Mouse (Mus musculus) bone marrow, adult 2 months (tissue): ENCODE measurements around the gene Znhit1. TPM values are rescaled to one million over a fixed set of nuclear protein-coding genes. Genes with fewer than 3 reads are reported as not detected.
A peak's percentile ranks its signal among the peaks of the same experiment; 100 is the strongest.

Experiments
- H3K27ac ChIP-seq: fragments of 200-500 bp; 2 replicates; pipeline ENCODE4 v1.5.1; 2012; ENCODE audit warnings: low read depth, mild to moderate bottlenecking, control low read depth, inconsistent platforms, low read length; ENCODE audit not compliant: control insufficient read depth, poor library complexity, insufficient read depth
- H3K4me1 ChIP-seq: fragments of 200-500 bp; 2 replicates; pipeline ENCODE4 v1.6.1; 2011; ENCODE audit warnings: low read length; ENCODE audit not compliant: control insufficient read depth, insufficient read depth
- H3K4me3 ChIP-seq: fragments of 200-500 bp; replicated peaks from 2 replicates; pipeline ENCODE3; 2011; ENCODE audit warnings: mild to moderate bottlenecking, low read depth, low read length, control low read depth; ENCODE audit not compliant: control insufficient read depth
- CTCF ChIP-seq: fragments of 200-500 bp; IDR thresholded peaks from 2 replicates; pipeline ENCODE4 v1.5.1; 2011; ENCODE audit warnings: low read length, control low read depth; ENCODE audit not compliant: control insufficient read depth, insufficient read depth
- POLR2A ChIP-seq: fragments of 200-500 bp; IDR thresholded peaks from 2 replicates; pipeline ENCODE4 v1.6.1; 2011; ENCODE audit warnings: low read depth, mild to moderate bottlenecking, control low read depth, low read length, borderline replicate concordance; ENCODE audit not compliant: control insufficient read depth
- WGBS: fragments of 180-500 bp; shearing (Covaris S2); methylation state at CpG from one replicate; pipeline ENCODE4 v1.1.7; 2018; 5-methylcytosine and 5-hydroxymethylcytosine counted together
- polyA plus RNA-seq: library from polyadenylated mRNA; stranded (reverse); fragments of >200 nt; gene quantifications from 2 replicates; pipeline ENCODE4 v1.2.4, GENCODE M21; 2011; ENCODE audit warnings: low replicate concordance; ENCODE audit not compliant: missing spikeins, insufficient read depth, insufficient read length

Gene Znhit1
- polyA plus RNA-seq, 1 experiment: 134 TPM

DNA sequence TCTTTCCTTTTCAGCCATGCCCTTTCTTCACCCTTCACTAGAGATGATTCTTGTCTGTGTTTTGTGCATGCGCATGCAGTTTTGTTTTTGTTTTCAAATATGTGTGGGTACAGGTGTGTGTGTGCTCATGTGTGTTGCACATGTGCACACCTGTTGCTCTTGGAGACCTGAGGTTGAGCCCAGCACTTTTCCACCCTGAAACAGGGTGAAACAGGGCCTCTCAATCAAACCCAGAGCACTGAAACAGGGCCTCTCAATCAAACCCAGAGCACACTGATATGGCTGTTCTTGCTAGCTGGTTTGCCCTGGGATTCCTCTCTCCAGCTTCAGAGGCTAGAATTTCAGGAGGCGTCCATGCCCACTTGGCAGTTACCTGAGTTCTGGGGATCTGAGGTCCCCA, 12.8 kb upstream of the Znhit1 start:
- TF ChIP-seq CTCF (no peak), POLR2A (no peak)
- H3K4me1 ChIP-seq: no peaks in the 10 kb centered on the region
- WGBS: 75% methylated on average over 2 of the region's 2 CpGs

DNA sequence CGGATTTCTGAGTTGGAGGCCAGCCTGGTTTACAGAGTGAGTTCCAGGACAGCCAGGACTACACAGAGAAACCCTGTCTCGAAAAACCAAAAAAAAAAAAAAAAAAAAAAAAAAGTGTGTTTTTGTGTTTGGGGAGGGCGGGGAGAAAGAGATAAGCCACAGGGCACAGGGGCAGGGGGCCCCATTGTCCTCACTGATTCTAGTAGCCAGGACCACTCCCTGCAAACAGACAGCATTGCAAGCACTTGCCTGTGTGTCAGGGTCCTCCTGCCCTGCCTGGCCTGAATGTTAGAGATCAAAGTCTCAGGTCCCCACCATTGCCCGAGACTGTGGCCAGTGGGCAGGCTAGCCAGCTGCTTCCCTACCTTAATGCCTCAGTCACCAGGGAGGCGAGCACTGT, 11.6 kb upstream of the Znhit1 start:
- no peak for TF ChIP-seq CTCF
- TF ChIP-seq POLR2A: no peak
- Histone ChIP-seq H3K4me3 (no peak overlapping the region), H3K27ac (no peak overlapping the region), H3K4me1 (no peaks in the 10 kb centered on the region)
- WGBS: 58% methylated on average over 5 of the region's 5 CpGs

More for the DNA sequence above, 12.8 kb upstream of the Znhit1 start:
- Histone ChIP-seq H3K27ac (no peak overlapping the region), H3K4me3 (no peak overlapping the region)

DNA sequence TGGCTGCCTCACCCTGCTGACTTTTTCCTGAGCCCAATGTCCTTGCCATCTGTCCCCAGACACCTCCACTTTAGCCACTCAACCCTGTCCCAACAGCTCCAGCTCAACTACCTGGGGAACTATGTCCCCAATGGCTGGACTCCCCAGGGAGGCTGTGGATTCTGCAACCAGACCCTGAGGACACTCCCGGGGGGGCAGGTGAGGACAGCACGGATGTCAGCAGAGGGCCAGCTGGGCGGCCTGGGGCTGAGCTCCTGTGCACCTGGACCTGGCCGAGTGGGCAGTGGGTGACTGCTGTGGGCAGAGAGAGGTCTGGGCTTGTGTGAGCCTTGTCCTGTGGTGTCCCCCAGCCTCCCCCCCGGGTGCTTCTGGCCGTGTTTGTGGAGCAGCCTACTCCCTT, 2.0 kb upstream of the Znhit1 start:
- no peaks in the 10 kb centered on the region for H3K4me1 ChIP-seq
- WGBS: 84% methylated on average over 6 of the region's 6 CpGs
- H3K27ac ChIP-seq: no peak overlapping the region
- TF ChIP-seq CTCF (no peak), POLR2A (no peak)
- no peak overlapping the region for H3K4me3 ChIP-seq

DNA sequence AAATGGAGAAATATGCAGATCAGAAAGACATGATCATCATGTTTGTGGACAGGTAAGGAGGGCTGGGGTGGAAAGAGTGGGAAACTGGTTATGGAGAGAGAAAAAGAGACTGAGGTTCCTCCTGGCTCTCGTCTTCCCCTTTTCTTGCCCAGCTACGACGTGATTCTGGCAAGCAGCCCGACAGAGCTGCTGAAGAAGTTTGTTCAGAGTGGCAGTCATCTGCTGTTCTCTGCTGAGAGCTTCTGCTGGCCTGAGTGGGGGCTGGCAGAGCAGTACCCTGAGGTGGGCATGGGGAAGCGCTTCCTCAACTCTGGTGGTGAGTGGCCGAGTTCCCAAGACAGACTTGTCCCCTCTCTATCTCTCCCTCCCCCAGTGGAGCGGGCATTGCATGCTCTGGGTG, 599 bp upstream of the Znhit1 start:
- H3K4me3 ChIP-seq: peak overlapping the region; percentile 85
- WGBS: 20% methylated on average over 7 of the region's 7 CpGs
- no peaks in the 10 kb centered on the region for H3K4me1 ChIP-seq
- TF ChIP-seq POLR2A (no peak), CTCF (no peak)
- peak overlapping the region; percentile 20; the same call in 1 of the 2 replicates for H3K27ac ChIP-seq

DNA sequence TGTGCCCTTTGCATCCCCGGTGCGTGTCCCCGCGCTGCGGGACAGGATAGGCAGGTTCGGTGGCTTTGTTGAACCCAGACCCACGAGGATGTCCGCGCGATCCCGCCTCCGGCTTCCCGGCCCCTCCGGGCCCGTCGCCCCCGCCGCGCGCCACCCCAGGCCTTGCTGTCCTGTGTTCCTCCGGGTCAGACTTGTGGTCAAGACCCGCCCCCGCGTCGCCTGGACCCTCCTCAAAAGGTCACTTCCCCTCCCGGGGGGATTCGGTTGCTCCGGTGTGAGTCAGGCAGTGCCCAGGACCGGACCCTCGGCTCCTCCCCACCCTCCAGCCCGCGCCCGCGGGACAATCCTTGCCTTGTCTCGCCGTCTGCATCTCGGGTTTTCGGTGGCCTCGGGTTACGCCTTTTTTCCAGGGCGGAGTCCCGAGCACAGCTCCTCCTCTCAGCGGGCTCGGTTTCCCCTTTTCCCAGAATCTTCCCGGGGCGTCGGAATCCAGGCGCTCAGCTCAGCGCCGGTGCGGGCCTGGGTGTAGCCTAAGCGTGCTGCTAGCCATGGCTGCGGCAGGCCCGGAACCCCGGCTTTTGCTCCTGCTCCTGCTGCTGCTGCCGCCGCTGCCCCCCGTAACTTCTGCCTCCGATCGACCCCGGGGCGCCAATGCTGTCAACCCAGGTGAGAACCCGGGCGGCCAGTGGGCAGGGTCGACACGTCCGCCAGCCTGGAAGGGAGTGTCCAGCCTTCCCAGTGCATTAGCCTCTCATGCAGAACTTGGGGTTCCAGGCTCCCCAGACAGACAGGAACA, 485 bp downstream of the Znhit1 start:
- H3K27ac ChIP-seq: peak overlapping the region; percentile 79
- WGBS: under 1% methylated on average over 67 of the region's 67 CpGs
- H3K4me3 ChIP-seq: peak overlapping the region; percentile 85
- H3K4me1 ChIP-seq: no peaks in the 10 kb centered on the region
- no peak for TF ChIP-seq CTCF
- TF ChIP-seq POLR2A: peak; percentile 45; the same call in 1 of the 2 replicates

DNA sequence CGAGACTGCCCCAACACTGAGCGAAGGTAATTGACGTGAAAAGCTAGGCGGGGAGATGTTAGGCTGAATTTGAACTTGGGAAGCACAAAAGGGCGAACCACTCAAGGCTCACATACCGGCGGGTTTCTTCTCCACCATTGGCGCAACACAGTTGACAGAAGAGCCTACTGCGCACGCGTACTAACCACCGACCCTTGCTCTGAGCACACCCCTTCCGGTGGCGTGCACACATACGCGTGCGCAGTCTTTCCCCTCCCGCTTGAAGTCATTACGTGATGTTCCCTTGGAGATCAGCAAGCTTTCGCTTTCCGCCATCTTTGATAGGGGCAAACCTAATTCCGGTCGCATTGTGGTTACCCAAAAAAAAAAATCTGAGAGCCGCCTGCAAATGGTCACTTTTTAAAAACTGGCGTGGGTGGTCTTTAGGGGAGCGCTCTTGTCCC, 1.1 kb downstream of the Znhit1 start, which contains the start of gene Plod3:
TSS of gene Plod3 (plus strand) at position 325 of the 443 bp plus-strand sequence.
- peak within 1 kb of the TSS; percentile 79 for H3K27ac ChIP-seq
- WGBS: under 1% methylated on average over 26 of the region's 26 CpGs
- H3K4me3 ChIP-seq: peak within 1 kb of the TSS; percentile 85
- no peaks in the 10 kb centered on the region for H3K4me1 ChIP-seq
- peak; percentile 51; the same call in 1 of the 2 replicates for TF ChIP-seq POLR2A
- no peak for TF ChIP-seq CTCF

DNA sequence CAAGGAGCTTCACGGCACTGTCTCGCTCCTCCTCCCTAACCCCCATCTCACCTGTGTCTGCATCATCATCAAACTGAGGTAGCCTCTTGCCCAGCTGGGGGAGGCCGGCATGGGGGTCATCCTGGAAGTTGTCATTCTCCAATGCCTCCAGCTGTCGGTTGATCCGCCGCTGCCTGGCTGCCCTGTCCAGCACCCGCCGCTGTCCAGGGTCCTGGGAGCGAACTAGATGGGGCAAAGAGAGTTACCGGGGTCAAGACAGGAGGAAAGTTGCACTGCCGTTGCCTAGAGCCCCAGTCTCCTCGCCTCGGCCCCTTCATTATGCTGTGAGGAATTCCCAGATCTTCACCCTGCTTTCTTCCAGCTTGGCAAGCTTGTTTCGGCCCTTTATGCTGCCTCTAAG, 3.0 kb downstream of the Znhit1 start:
- Histone ChIP-seq H3K4me3 (no peak overlapping the region), H3K27ac (no peak overlapping the region), H3K4me1 (no peaks in the 10 kb centered on the region)
- TF ChIP-seq POLR2A (no peak), CTCF (no peak)
- 90% methylated on average over 14 of the region's 14 CpGs for WGBS

DNA sequence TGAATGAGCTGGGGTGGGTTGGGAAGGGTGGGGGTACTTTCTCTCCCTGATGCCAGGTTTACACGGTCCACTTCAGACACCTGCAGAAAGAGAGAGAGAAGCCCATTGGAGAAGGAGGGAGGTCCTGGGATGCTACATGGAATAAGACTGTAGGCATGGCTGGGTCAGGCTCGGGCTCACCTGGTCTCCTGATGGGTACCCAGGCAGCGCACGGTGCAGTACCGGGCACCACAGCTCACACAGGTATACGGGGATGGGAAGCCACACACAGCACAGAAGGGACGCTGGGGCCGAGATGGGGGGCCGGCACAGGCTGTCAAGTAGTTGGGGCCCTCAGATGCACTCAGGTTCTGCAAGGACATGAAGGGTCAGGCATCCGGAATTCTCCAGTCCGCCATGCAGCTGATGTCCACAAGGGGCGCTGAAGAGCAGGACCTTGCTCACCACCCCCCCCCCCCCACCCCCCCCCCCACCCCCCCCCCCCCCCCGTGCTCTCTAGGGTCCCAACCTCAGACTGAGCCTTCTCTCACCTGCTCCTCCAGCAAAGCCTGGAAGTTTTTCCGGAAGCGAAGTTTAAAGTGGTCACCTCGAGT, 5.4 kb downstream of the Znhit1 start:
- no peak overlapping the region for H3K27ac ChIP-seq
- H3K4me3 ChIP-seq: no peak overlapping the region
- 56% methylated on average over 15 of the region's 16 CpGs for WGBS
- H3K4me1 ChIP-seq: no peaks in the 10 kb centered on the region; the same call in 1 of the 2 replicates
- TF ChIP-seq POLR2A: no peak
- peak; percentile 62 for TF ChIP-seq CTCF
